Mouse (Mus musculus) liver, embryonic 15.5 days (tissue): ENCODE results near the gene Isoc2a. TPM values are rescaled to one million over a fixed set of nuclear protein-coding genes. Genes with fewer than 3 reads are reported as not detected.
A peak's percentile ranks its signal among the peaks of the same experiment; 100 is the strongest.

Source experiments
- ATAC-seq: fragments of 200-750 bp; cut with Nextera tagmentation; 2 replicates; pipeline ENCODE4 v1.8.0; 2017; ENCODE audit warnings: moderate number of reproducible peaks, mild to moderate bottlenecking, moderate library complexity; ENCODE audit not compliant: insufficient read depth
- H3K27ac ChIP-seq: fragments of 300-500 bp; sonication (generic); replicated peaks from 2 replicates; pipeline ENCODE4 v1.5.1; 2015; ENCODE audit warnings: mild to moderate bottlenecking, inconsistent platforms
- H3K27me3 ChIP-seq: fragments of 300-500 bp; sonication (generic); 2 replicates; pipeline ENCODE4 v1.6.1; 2015; ENCODE audit warnings: mild to moderate bottlenecking, inconsistent platforms
- H3K36me3 ChIP-seq: fragments of 300-500 bp; sonication (generic); replicated peaks from 2 replicates; pipeline ENCODE4 v1.6.1; 2015; ENCODE audit warnings: moderate library complexity, mild to moderate bottlenecking, inconsistent platforms
- H3K4me1 ChIP-seq: fragments of 300-500 bp; sonication (generic); replicated peaks from 2 replicates; pipeline ENCODE4 v1.6.1; 2015; ENCODE audit warnings: inconsistent platforms
- H3K4me2 ChIP-seq: fragments of 300-500 bp; sonication (generic); 2 replicates; pipeline ENCODE4 v1.6.1; 2015; ENCODE audit warnings: moderate library complexity, mild to moderate bottlenecking, inconsistent platforms
- H3K4me3 ChIP-seq: fragments of 300-500 bp; sonication (generic); replicated peaks from 2 replicates; pipeline ENCODE4 v1.5.1; 2015; ENCODE audit warnings: mild to moderate bottlenecking, inconsistent platforms
- H3K9ac ChIP-seq: fragments of 300-500 bp; sonication (generic); 2 replicates; pipeline ENCODE4 v1.6.1; 2015; ENCODE audit warnings: moderate library complexity, mild to moderate bottlenecking, inconsistent platforms
- H3K9me3 ChIP-seq: fragments of 300-500 bp; sonication (generic); replicated peaks from 2 replicates; pipeline ENCODE4 v1.6.1; 2016; ENCODE audit warnings: inconsistent platforms
- WGBS: fragments of 180-500 bp; shearing (Covaris S2); methylation state at CpG from one replicate; pipeline ENCODE4 v1.1.7; 2015; ENCODE audit warnings: mixed read lengths; ENCODE audit not compliant: insufficient replicate concordance; 5-methylcytosine and 5-hydroxymethylcytosine counted together
- polyA plus RNA-seq: library from polyadenylated mRNA; unstranded; fragments of >200 nt; fragmentation: Nextera tagmentation; extraction: Ambion mirVana; gene quantifications from 2 replicates; pipeline ENCODE4 v1.2.1, GENCODE M21; 2015

Gene Isoc2a
- 0.68 and 0.77 TPM in 2 replicates for polyA plus RNA-seq

- peak; percentile 99 for ATAC-seq
- H3K4me1 ChIP-seq = peaks cover 34% of the 10 kb centered on the region
- H3K27ac ChIP-seq = peak within 1 kb of the TSS; percentile 76
- H3K36me3 ChIP-seq = no peaks in the 10 kb centered on the region
- H3K27me3 ChIP-seq = no peaks in the 10 kb centered on the region
- no peaks in the 10 kb centered on the region for H3K9me3 ChIP-seq
- WGBS = under 1% methylated on average over 22 of the region's 22 CpGs
- H3K4me2 ChIP-seq = peak within 1 kb of the TSS; percentile 95
- H3K4me3 ChIP-seq = peak within 1 kb of the TSS; percentile 66
- H3K9ac ChIP-seq = peak within 1 kb of the TSS; percentile 58
Measured at GRCm38 (mm10) chr7:4876753-4877221, at the start of gene Isoc2a. TSS of gene Isoc2a (plus strand) at chr7:4877153.

GRCm38 (mm10) chr7:4830476-4830875 is 46.5 kb upstream of the Isoc2a start:
- Histone ChIP-seq H3K9ac (no peak overlapping the region), H3K36me3 (no peaks in the 10 kb centered on the region), H3K4me3 (no peak overlapping the region), H3K4me2 (no peak overlapping the region), H3K4me1 (no peaks in the 10 kb centered on the region), H3K27ac (no peak overlapping the region), H3K9me3 (no peaks in the 10 kb centered on the region), H3K27me3 (peaks cover 57% of the 10 kb centered on the region)
- 6% methylated on average over 12 of the region's 12 CpGs for WGBS
- no peak for ATAC-seq

- H3K27ac ChIP-seq = no peak overlapping the region
- no peaks in the 10 kb centered on the region for H3K36me3 ChIP-seq
- WGBS = 5% methylated on average over 34 of the region's 34 CpGs
- H3K9ac ChIP-seq = no peak overlapping the region
- H3K4me1 ChIP-seq = peaks cover 7% of the 10 kb centered on the region
- no peak for ATAC-seq
- peaks cover 95% of the 10 kb centered on the region for H3K27me3 ChIP-seq
- peak overlapping the region; percentile 33 for H3K4me3 ChIP-seq
- H3K9me3 ChIP-seq = no peaks in the 10 kb centered on the region
- H3K4me2 ChIP-seq = peak overlapping the region; percentile 64
Measured at GRCm38 (mm10) chr7:4835631-4836327, 41.2 kb upstream of the Isoc2a start.

- Histone ChIP-seq H3K4me3 (peak overlapping the region; percentile 33), H3K4me2 (peak overlapping the region; percentile 64), H3K36me3 (no peaks in the 10 kb centered on the region), H3K4me1 (peaks cover 7% of the 10 kb centered on the region), H3K27ac (no peak overlapping the region), H3K9ac (no peak overlapping the region), H3K27me3 (peaks cover 95% of the 10 kb centered on the region), H3K9me3 (no peaks in the 10 kb centered on the region)
- no peak for ATAC-seq
- WGBS = under 1% methylated on average over 43 of the region's 51 CpGs
Measured at GRCm38 (mm10) chr7:4836351-4836792, 40.6 kb upstream of the Isoc2a start.

GRCm38 (mm10) chr7:4837639-4838038 is 39.3 kb upstream of the Isoc2a start:
- no peaks in the 10 kb centered on the region for H3K9me3 ChIP-seq
- peaks cover 7% of the 10 kb centered on the region for H3K4me1 ChIP-seq
- ATAC-seq = no peak
- WGBS = 16% methylated on average over 1 of the region's 1 CpGs
- H3K9ac ChIP-seq = no peak overlapping the region
- no peaks in the 10 kb centered on the region for H3K36me3 ChIP-seq
- no peak overlapping the region for H3K4me2 ChIP-seq
- H3K27ac ChIP-seq = no peak overlapping the region
- H3K4me3 ChIP-seq = no peak overlapping the region
- peaks cover 95% of the 10 kb centered on the region for H3K27me3 ChIP-seq

- peaks cover 98% of the 10 kb centered on the region for H3K27me3 ChIP-seq
- H3K27ac ChIP-seq = no peak overlapping the region
- no peaks in the 10 kb centered on the region for H3K4me1 ChIP-seq
- H3K36me3 ChIP-seq = no peaks in the 10 kb centered on the region
- 49% methylated on average over 5 of the region's 5 CpGs for WGBS
- no peak for ATAC-seq
- H3K4me2 ChIP-seq = no peak overlapping the region
- no peaks in the 10 kb centered on the region for H3K9me3 ChIP-seq
- no peak overlapping the region for H3K9ac ChIP-seq
- H3K4me3 ChIP-seq = no peak overlapping the region
Measured at GRCm38 (mm10) chr7:4842077-4842476, 34.9 kb upstream of the Isoc2a start.

- no peak for ATAC-seq
- no peaks in the 10 kb centered on the region for H3K9me3 ChIP-seq
- 2% methylated on average over 16 of the region's 16 CpGs for WGBS
- H3K9ac ChIP-seq = no peak overlapping the region
- H3K4me3 ChIP-seq = no peak overlapping the region
- H3K27me3 ChIP-seq = peaks cover 96% of the 10 kb centered on the region
- H3K4me1 ChIP-seq = no peaks in the 10 kb centered on the region
- H3K36me3 ChIP-seq = no peaks in the 10 kb centered on the region
- H3K4me2 ChIP-seq = no peak overlapping the region
- H3K27ac ChIP-seq = no peak overlapping the region
Measured at GRCm38 (mm10) chr7:4842634-4843131, 34.3 kb upstream of the Isoc2a start.

GRCm38 (mm10) chr7:4843604-4844244 is 33.2 kb upstream of the Isoc2a start:
- Histone ChIP-seq H3K4me2 (no peak overlapping the region), H3K4me1 (no peaks in the 10 kb centered on the region), H3K9me3 (no peaks in the 10 kb centered on the region), H3K4me3 (no peak overlapping the region), H3K27me3 (peaks cover 86% of the 10 kb centered on the region), H3K36me3 (no peaks in the 10 kb centered on the region), H3K27ac (no peak overlapping the region), H3K9ac (no peak overlapping the region)
- WGBS = 2% methylated on average over 34 of the region's 34 CpGs
- ATAC-seq = no peak

- 3% methylated on average over 41 of the region's 41 CpGs for WGBS
- no peaks in the 10 kb centered on the region for H3K36me3 ChIP-seq
- no peak within 1 kb of the TSS for H3K9ac ChIP-seq
- peak within 1 kb of the TSS; percentile 42 for H3K4me2 ChIP-seq
- peaks cover 82% of the 10 kb centered on the region for H3K27me3 ChIP-seq
- no peaks in the 10 kb centered on the region for H3K4me1 ChIP-seq
- H3K9me3 ChIP-seq = no peaks in the 10 kb centered on the region
- no peak for ATAC-seq
- no peak within 1 kb of the TSS for H3K4me3 ChIP-seq
- H3K27ac ChIP-seq = no peak within 1 kb of the TSS
Measured at GRCm38 (mm10) chr7:4844245-4844916, 32.6 kb upstream of the Isoc2a start, which contains the start of gene Shisa7. TSS of gene Shisa7 (minus strand) at chr7:4844696.

- no peak overlapping the region for H3K4me3 ChIP-seq
- H3K27me3 ChIP-seq = peaks cover 81% of the 10 kb centered on the region
- 3% methylated on average over 13 of the region's 13 CpGs for WGBS
- no peak for ATAC-seq
- no peak overlapping the region for H3K27ac ChIP-seq
- peak overlapping the region; percentile 42 for H3K4me2 ChIP-seq
- H3K36me3 ChIP-seq = no peaks in the 10 kb centered on the region
- H3K9me3 ChIP-seq = no peaks in the 10 kb centered on the region
- no peaks in the 10 kb centered on the region for H3K4me1 ChIP-seq
- H3K9ac ChIP-seq = no peak overlapping the region
Measured at GRCm38 (mm10) chr7:4844917-4845309, 32.0 kb upstream of the Isoc2a start.

GRCm38 (mm10) chr7:4849372-4849771 is 27.6 kb upstream of the Isoc2a start:
- ATAC-seq = no peak
- no peak overlapping the region for H3K4me2 ChIP-seq
- H3K4me1 ChIP-seq = no peaks in the 10 kb centered on the region
- no peak overlapping the region for H3K27ac ChIP-seq
- peaks cover 42% of the 10 kb centered on the region for H3K27me3 ChIP-seq
- H3K9ac ChIP-seq = no peak overlapping the region
- no peak overlapping the region for H3K4me3 ChIP-seq
- H3K36me3 ChIP-seq = no peaks in the 10 kb centered on the region
- no peaks in the 10 kb centered on the region for H3K9me3 ChIP-seq
- 46% methylated on average over 9 of the region's 9 CpGs for WGBS
